Mouse (Mus musculus) limb, embryonic 13.5 days (tissue): ENCODE results near the gene C2cd5. TPM values are rescaled to one million over a fixed set of nuclear protein-coding genes. Genes with fewer than 3 reads are reported as not detected.

Experiments
- ATAC-seq: fragments of 200-750 bp; cut with Nextera tagmentation; 2 replicates; pipeline ENCODE4 v1.8.0; 2017; ENCODE audit warnings: low read depth, moderate number of reproducible peaks, moderate TSS enrichment; ENCODE audit not compliant: low FRiP score
- H3K27ac ChIP-seq: fragments of 300-500 bp; sonication (generic); 2 replicates; pipeline ENCODE4 v1.5.1; 2015; ENCODE audit warnings: inconsistent platforms, mild to moderate bottlenecking, moderate library complexity
- H3K27me3 ChIP-seq: fragments of 300-500 bp; sonication (generic); 2 replicates; pipeline ENCODE4 v1.6.1; 2015; ENCODE audit warnings: mild to moderate bottlenecking, inconsistent platforms
- H3K36me3 ChIP-seq: fragments of 300-500 bp; sonication (generic); 2 replicates; pipeline ENCODE4 v1.6.1; 2015; ENCODE audit warnings: inconsistent platforms, mild to moderate bottlenecking, moderate library complexity
- H3K4me1 ChIP-seq: fragments of 300-500 bp; sonication (generic); 2 replicates; pipeline ENCODE4 v1.6.1; 2015; ENCODE audit warnings: inconsistent platforms
- H3K4me2 ChIP-seq: fragments of 300-500 bp; sonication (generic); replicated peaks from 2 replicates; pipeline ENCODE4 v1.6.1; 2015; ENCODE audit warnings: inconsistent platforms, mild to moderate bottlenecking, moderate library complexity
- H3K4me3 ChIP-seq: fragments of 300-500 bp; sonication (generic); 2 replicates; pipeline ENCODE4 v1.5.1; 2015; ENCODE audit warnings: moderate library complexity, mild to moderate bottlenecking, inconsistent platforms
- H3K9ac ChIP-seq: fragments of 300-500 bp; sonication (generic); 2 replicates; pipeline ENCODE4 v1.6.1; 2015; ENCODE audit warnings: mild to moderate bottlenecking, inconsistent platforms
- H3K9me3 ChIP-seq: fragments of 300-500 bp; sonication (generic); 2 replicates; pipeline ENCODE4 v1.6.1; 2016; ENCODE audit warnings: inconsistent platforms
- WGBS: fragments of 180-500 bp; shearing (Covaris S2); methylation state at CpG from one replicate; pipeline ENCODE4 v1.1.7; 2015; 5-methylcytosine and 5-hydroxymethylcytosine counted together
- polyA plus RNA-seq: library from polyadenylated mRNA; unstranded; fragments of >200 nt; fragmentation: Nextera tagmentation; extraction: Ambion mirVana; gene quantifications from 2 replicates; pipeline ENCODE4 v1.2.1, GENCODE M21; 2015

Gene C2cd5
- polyA plus RNA-seq, 1 experiment from 2014 or later = 30.0 TPM

- ATAC-seq = no peak
- Histone ChIP-seq H3K9ac (no peak overlapping the region), H3K4me1 (no peaks in the 10 kb centered on the region), H3K4me3 (no peak overlapping the region), H3K9me3 (no peaks in the 10 kb centered on the region), H3K27me3 (no peaks in the 10 kb centered on the region), H3K36me3 (no peaks in the 10 kb centered on the region), H3K27ac (no peak overlapping the region), H3K4me2 (no peak overlapping the region)
- WGBS = 96% methylated on average over 7 of the region's 7 CpGs
Observed at GRCm38 (mm10) chr6:143136688-143137087, 36.7 kb upstream of the C2cd5 start.

- ATAC-seq = no peak
- no peak overlapping the region for H3K4me2 ChIP-seq
- no peak overlapping the region for H3K4me3 ChIP-seq
- no peaks in the 10 kb centered on the region for H3K4me1 ChIP-seq
- peaks cover 10% of the 10 kb centered on the region; the same call in 1 of the 2 replicates for H3K9me3 ChIP-seq
- H3K36me3 ChIP-seq = no peaks in the 10 kb centered on the region
- no peaks in the 10 kb centered on the region for H3K27me3 ChIP-seq
- WGBS = 84% methylated on average over 13 of the region's 13 CpGs
- no peak overlapping the region for H3K27ac ChIP-seq
- H3K9ac ChIP-seq = no peak overlapping the region
Observed at GRCm38 (mm10) chr6:143135097-143135496, 35.2 kb upstream of the C2cd5 start.

GRCm38 (mm10) chr6:143133150-143133549, 33.2 kb upstream of the C2cd5 start:
- peaks cover 18% of the 10 kb centered on the region; the same call in 1 of the 2 replicates for H3K9me3 ChIP-seq
- H3K4me1 ChIP-seq = no peaks in the 10 kb centered on the region
- no peak overlapping the region for H3K4me2 ChIP-seq
- no peaks in the 10 kb centered on the region for H3K36me3 ChIP-seq
- no peak overlapping the region for H3K4me3 ChIP-seq
- no peak overlapping the region for H3K27ac ChIP-seq
- 88% methylated on average over 2 of the region's 2 CpGs for WGBS
- no peak for ATAC-seq
- no peak overlapping the region for H3K9ac ChIP-seq
- H3K27me3 ChIP-seq = no peaks in the 10 kb centered on the region

GRCm38 (mm10) chr6:143131895-143132652, 32.1 kb upstream of the C2cd5 start:
- ATAC-seq = no peak
- no peak overlapping the region for H3K9ac ChIP-seq
- H3K9me3 ChIP-seq = peaks cover 18% of the 10 kb centered on the region; the same call in 1 of the 2 replicates
- H3K4me3 ChIP-seq = no peak overlapping the region
- no peaks in the 10 kb centered on the region for H3K36me3 ChIP-seq
- no peak overlapping the region for H3K4me2 ChIP-seq
- no peak overlapping the region for H3K27ac ChIP-seq
- H3K4me1 ChIP-seq = no peaks in the 10 kb centered on the region
- 79% methylated on average over 6 of the region's 6 CpGs for WGBS
- no peaks in the 10 kb centered on the region for H3K27me3 ChIP-seq

- no peak overlapping the region for H3K27ac ChIP-seq
- no peak overlapping the region for H3K4me3 ChIP-seq
- 83% methylated on average over 4 of the region's 4 CpGs for WGBS
- no peak overlapping the region for H3K9ac ChIP-seq
- peaks cover 18% of the 10 kb centered on the region; the same call in 1 of the 2 replicates for H3K9me3 ChIP-seq
- no peaks in the 10 kb centered on the region for H3K36me3 ChIP-seq
- no peaks in the 10 kb centered on the region for H3K27me3 ChIP-seq
- H3K4me1 ChIP-seq = no peaks in the 10 kb centered on the region
- H3K4me2 ChIP-seq = no peak overlapping the region
- no peak for ATAC-seq
Observed at GRCm38 (mm10) chr6:143130411-143130810, 30.5 kb upstream of the C2cd5 start.

GRCm38 (mm10) chr6:143129952-143130351, 30.0 kb upstream of the C2cd5 start:
- ATAC-seq = no peak
- H3K27me3 ChIP-seq = no peaks in the 10 kb centered on the region
- H3K9me3 ChIP-seq = peaks cover 18% of the 10 kb centered on the region; the same call in 1 of the 2 replicates
- H3K9ac ChIP-seq = no peak overlapping the region
- no peak overlapping the region for H3K4me2 ChIP-seq
- no peaks in the 10 kb centered on the region for H3K4me1 ChIP-seq
- no peaks in the 10 kb centered on the region for H3K36me3 ChIP-seq
- H3K4me3 ChIP-seq = no peak overlapping the region
- no peak overlapping the region for H3K27ac ChIP-seq
- 83% methylated on average over 3 of the region's 3 CpGs for WGBS

DNA sequence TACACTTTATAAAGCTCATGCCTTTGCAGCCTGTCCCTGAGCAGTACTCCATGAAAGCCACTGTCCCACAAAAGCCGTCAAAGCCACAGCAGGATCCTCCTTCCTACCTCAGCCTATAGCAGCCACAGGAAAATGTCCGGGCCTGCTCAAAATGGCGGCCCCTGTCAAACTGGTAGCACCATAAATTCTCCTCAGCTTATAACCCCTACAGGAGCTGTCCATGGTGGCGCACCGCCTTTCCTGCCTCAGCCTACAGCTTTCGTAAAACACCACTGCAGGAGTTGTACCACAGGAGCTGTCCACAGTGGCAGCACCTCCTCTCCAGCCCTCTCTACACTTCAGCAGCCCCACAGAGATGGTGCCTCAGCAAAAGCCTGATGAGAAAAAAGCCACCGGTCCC, 29.5 kb upstream of the C2cd5 start:
- WGBS = 84% methylated on average over 7 of the region's 7 CpGs
- H3K4me3 ChIP-seq = no peak overlapping the region
- no peaks in the 10 kb centered on the region for H3K36me3 ChIP-seq
- no peaks in the 10 kb centered on the region for H3K4me1 ChIP-seq
- no peaks in the 10 kb centered on the region for H3K27me3 ChIP-seq
- no peak overlapping the region for H3K9ac ChIP-seq
- H3K4me2 ChIP-seq = no peak overlapping the region
- H3K27ac ChIP-seq = no peak overlapping the region
- no peak for ATAC-seq
- peaks cover 18% of the 10 kb centered on the region; the same call in 1 of the 2 replicates for H3K9me3 ChIP-seq

DNA sequence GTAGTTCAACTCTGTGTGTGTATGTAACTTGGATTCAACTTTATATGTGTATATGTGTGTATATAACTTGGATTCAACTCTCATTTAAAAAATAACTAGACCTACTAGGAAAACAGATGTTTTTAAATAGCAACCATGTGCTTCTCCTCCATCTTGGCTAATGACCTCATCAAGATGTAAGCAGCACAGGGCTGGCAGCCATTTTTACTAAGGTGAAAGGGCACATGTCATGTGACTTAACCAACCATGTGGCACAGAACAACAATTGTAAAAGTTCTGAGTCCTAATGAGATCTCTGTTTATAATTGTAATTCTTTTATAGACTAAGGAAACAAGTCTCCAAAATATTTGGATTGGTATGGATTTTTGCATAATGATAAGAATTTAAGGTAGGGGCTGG, 25.8 kb upstream of the C2cd5 start:
- Histone ChIP-seq H3K36me3 (no peaks in the 10 kb centered on the region), H3K27ac (no peak overlapping the region), H3K4me1 (no peaks in the 10 kb centered on the region), H3K9ac (no peak overlapping the region), H3K27me3 (no peaks in the 10 kb centered on the region), H3K9me3 (peaks cover 14% of the 10 kb centered on the region; the same call in 1 of the 2 replicates), H3K4me3 (no peak overlapping the region), H3K4me2 (no peak overlapping the region)
- no peak for ATAC-seq

DNA sequence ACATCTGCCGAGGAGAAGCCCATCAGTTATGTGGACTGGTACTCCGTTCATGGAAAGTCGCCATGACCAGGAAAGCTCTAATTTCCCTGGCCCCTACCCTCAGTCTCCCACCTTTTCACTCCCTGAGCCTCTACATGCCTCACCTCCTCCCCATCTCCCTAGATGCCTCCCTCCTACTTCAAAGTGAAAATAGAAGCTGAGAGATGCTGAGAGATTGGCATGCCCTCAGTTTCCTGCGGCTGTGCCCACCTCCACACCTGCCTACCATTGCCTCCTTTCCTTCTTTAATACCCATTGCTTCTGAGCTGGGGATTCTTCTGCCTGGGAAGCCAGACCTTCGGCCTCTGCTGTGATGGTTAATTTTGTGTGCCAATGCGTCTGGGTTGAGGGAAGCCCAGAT, 19.4 kb upstream of the C2cd5 start:
- 87% methylated on average over 6 of the region's 6 CpGs for WGBS
- no peak for ATAC-seq
- H3K27me3 ChIP-seq = no peaks in the 10 kb centered on the region

GRCm38 (mm10) chr6:143116779-143117178, 16.8 kb upstream of the C2cd5 start:
- Histone ChIP-seq H3K4me3 (no peak overlapping the region), H3K9ac (no peak overlapping the region), H3K4me2 (no peak overlapping the region), H3K27me3 (no peaks in the 10 kb centered on the region), H3K9me3 (no peaks in the 10 kb centered on the region; the same call in 1 of the 2 replicates), H3K36me3 (no peaks in the 10 kb centered on the region), H3K27ac (no peak overlapping the region), H3K4me1 (no peaks in the 10 kb centered on the region; the same call in 1 of the 2 replicates)
- WGBS = 40% methylated on average over 6 of the region's 6 CpGs
- ATAC-seq = no peak

More for the DNA sequence above, 19.4 kb upstream of the C2cd5 start:
- Histone ChIP-seq H3K27ac (no peak overlapping the region), H3K4me1 (no peaks in the 10 kb centered on the region), H3K4me2 (no peak overlapping the region), H3K4me3 (no peak overlapping the region), H3K36me3 (no peaks in the 10 kb centered on the region), H3K9ac (no peak overlapping the region), H3K9me3 (no peaks in the 10 kb centered on the region; the same call in 1 of the 2 replicates)

DNA sequence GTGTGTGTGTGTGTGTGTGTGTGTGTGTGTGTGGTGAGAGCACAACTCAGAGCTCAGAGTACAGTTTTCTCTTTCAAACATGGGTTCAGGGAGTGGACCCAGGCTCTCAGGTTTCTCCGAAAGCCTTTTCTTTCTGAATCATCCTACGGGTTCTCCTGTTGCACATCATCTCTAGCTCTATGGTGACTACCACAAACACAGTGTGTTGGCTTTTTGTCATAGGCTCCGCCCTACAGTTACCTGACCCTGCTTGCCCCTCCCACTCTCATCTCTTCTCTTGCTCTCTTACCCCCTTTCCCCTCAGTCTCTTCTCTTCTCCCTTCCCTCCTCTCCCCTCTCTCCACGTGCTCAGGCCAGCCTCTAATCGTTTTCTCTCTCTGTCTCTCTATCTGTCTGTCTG, 15.6 kb upstream of the C2cd5 start:
- no peaks in the 10 kb centered on the region; the same call in 1 of the 2 replicates for H3K4me1 ChIP-seq
- WGBS = 84% methylated on average over 5 of the region's 5 CpGs
- no peak overlapping the region for H3K4me3 ChIP-seq
- H3K4me2 ChIP-seq = no peak overlapping the region
- H3K27me3 ChIP-seq = no peaks in the 10 kb centered on the region
- H3K9ac ChIP-seq = no peak overlapping the region
- no peaks in the 10 kb centered on the region for H3K9me3 ChIP-seq
- H3K36me3 ChIP-seq = no peaks in the 10 kb centered on the region
- no peak overlapping the region for H3K27ac ChIP-seq
- ATAC-seq = no peak

GRCm38 (mm10) chr6:143115011-143115445, 15.1 kb upstream of the C2cd5 start:
- H3K27ac ChIP-seq = no peak overlapping the region
- H3K4me3 ChIP-seq = no peak overlapping the region
- no peaks in the 10 kb centered on the region for H3K36me3 ChIP-seq
- WGBS = 69% methylated on average over 9 of the region's 9 CpGs
- H3K9ac ChIP-seq = no peak overlapping the region
- H3K27me3 ChIP-seq = no peaks in the 10 kb centered on the region
- no peaks in the 10 kb centered on the region; the same call in 1 of the 2 replicates for H3K4me1 ChIP-seq
- H3K4me2 ChIP-seq = no peak overlapping the region
- no peaks in the 10 kb centered on the region for H3K9me3 ChIP-seq
- no peak for ATAC-seq

DNA sequence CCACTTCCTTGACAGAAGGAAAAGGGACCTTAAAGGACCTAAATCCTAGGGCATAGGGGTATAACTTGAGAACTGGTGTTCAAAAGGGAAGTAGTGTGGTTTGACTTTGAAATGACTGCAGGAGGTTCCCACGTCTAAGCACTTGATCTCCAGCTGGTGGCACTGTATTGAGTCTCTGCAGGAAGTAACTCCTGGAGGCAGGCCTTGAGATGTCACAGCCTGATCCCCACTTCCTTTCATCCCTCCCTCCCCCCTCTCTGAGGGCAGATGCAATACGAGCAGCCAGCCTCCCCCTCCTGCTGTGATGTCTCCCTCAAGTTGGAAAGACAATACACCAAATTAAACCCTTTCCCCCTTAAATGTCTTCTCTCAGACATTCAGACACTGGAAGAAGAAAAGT, 14.6 kb upstream of the C2cd5 start:
- Histone ChIP-seq H3K36me3 (no peaks in the 10 kb centered on the region), H3K9me3 (no peaks in the 10 kb centered on the region), H3K4me1 (no peaks in the 10 kb centered on the region; the same call in 1 of the 2 replicates), H3K4me3 (no peak overlapping the region), H3K27ac (no peak overlapping the region), H3K9ac (no peak overlapping the region), H3K27me3 (no peaks in the 10 kb centered on the region), H3K4me2 (no peak overlapping the region)
- no peak for ATAC-seq
- WGBS = 11% methylated on average over 2 of the region's 2 CpGs
